Mouse (Mus musculus): ENCODE results near the gene Actr10. TPM values are rescaled to one million over a fixed set of nuclear protein-coding genes. Genes with fewer than 3 reads are reported as not detected.

Actr10 gene
- total and polyA plus RNA-seq, 3 experiments: 60.2 to 168 (median 135) TPM

GRCm38 (mm10) chr12:70914387-70914786 lies 23.3 kb upstream of the Actr10 start:
- Histone ChIP-seq H3K27me3 (replicated peaks) (no peaks in the 10 kb centered on the region), H3K79me2 (replicated peaks; ENCODE audit: control insufficient read depth, extremely low read depth, insufficient read depth, poor library complexity, severe bottlenecking) (no peaks in the 10 kb centered on the region), H3K27ac (ENCODE audit: insufficient read depth, low read depth) (no peak overlapping the region), H3K4me3 (replicated peaks in 1 of 3; ENCODE audit: low read depth in 2 of 3, low read length in 2 of 3, poor library complexity in 1 of 3) (no peak overlapping the region), H3K9me3 (replicated peaks; ENCODE audit: low read length) (peaks cover 7% of the 10 kb centered on the region), H3K36me3 (replicated peaks in 1 of 2; ENCODE audit: control insufficient read depth in 1 of 2, insufficient read depth in 1 of 2, low read length in 1 of 2) (no peaks in the 10 kb centered on the region), H3K4me2 (ENCODE audit: insufficient read depth, low read depth, poor library complexity, severe bottlenecking) (no peak overlapping the region), H3K4me1 (ENCODE audit: control insufficient read depth in 1 of 2, insufficient read depth in 2 of 2) (peaks cover 6 to 31% of the 10 kb centered on the region in 2 experiments), H3K9ac (ENCODE audit: insufficient read depth, low read depth) (no peak overlapping the region)
- in situ Hi-C loops (cut with MboI; ENCODE audit: low pct_ligation_motif_present, low pct_unique_long_range_greater_than_20kb, low sequenced_read_pairs) (loop anchor here (10.0 to 25.0 kb wide), 2 partner anchors 420 to 677 kb away; partner anchors contain the start of gene Pygl), dilution Hi-C loops (cut with MboI; ENCODE audit: extremely low pct_ligation_motif_present, extremely low pct_unique_long_range_greater_than_20kb, low sequenced_read_pairs) (no loop called here)
- TF ChIP-seq KAT2A (IDR thresholded peaks at IDR 0.05; ENCODE audit: insufficient replicate concordance, low read length) (no peak), MAFK (IDR thresholded peaks at IDR 0.05; ENCODE audit: insufficient replicate concordance, low read length) (no peak), RAD21 (IDR thresholded peaks at IDR 0.05; ENCODE audit: low read depth, low read length) (peak; percentile 72), MXI1 (IDR thresholded peaks at IDR 0.05; ENCODE audit: low read depth, low read length) (no peak), E2F4 (IDR thresholded peaks at IDR 0.05; ENCODE audit: insufficient replicate concordance, low read depth, low read length) (no peak), TBP (conservative IDR thresholded peaks at IDR 0.05; ENCODE audit: low read depth, low read length) (no peak), BHLHE40 (IDR thresholded peaks at IDR 0.05; ENCODE audit: low read depth, low read length) (no peak), JUND (conservative IDR thresholded peaks at IDR 0.05; ENCODE audit: low read depth, low read length) (no peak), SMC3 (IDR thresholded peaks at IDR 0.05; ENCODE audit: low read depth, low read length) (peak; percentile 47), CTCF (conservative IDR thresholded peaks at IDR 0.05 in 1 of 2, IDR thresholded peaks at IDR 0.05 in 1 of 2; ENCODE audit: low read depth in 2 of 2, low read length in 2 of 2) (peak; percentile 47 to 78; a peak in 3 of 4 replicates), HCFC1 (IDR thresholded peaks at IDR 0.05; ENCODE audit: low read depth, low read length) (no peak), USF2 (conservative IDR thresholded peaks at IDR 0.05; ENCODE audit: low read depth, low read length) (no peak), MYC (IDR thresholded peaks at IDR 0.05; ENCODE audit: low read depth, low read length) (no peak), MAX (IDR thresholded peaks at IDR 0.05; ENCODE audit: low read length) (no peak), ETS1 (conservative IDR thresholded peaks at IDR 0.05; ENCODE audit: low read depth, low read length) (no peak), RCOR1 (conservative IDR thresholded peaks at IDR 0.05; ENCODE audit: low read depth, low read length) (no peak), POLR2AphosphoS2 (IDR thresholded peaks at IDR 0.05; ENCODE audit: low read depth, low read length) (no peak), ZNF384 (IDR thresholded peaks at IDR 0.05; ENCODE audit: low read depth, low read length) (no peak), CHD2 (IDR thresholded peaks at IDR 0.05; ENCODE audit: low read length) (no peak), ZC3H11A (IDR thresholded peaks at IDR 0.05; ENCODE audit: low read depth, low read length) (no peak), NELFE (IDR thresholded peaks at IDR 0.05; ENCODE audit: low read depth, low read length) (no peak), USF1 (IDR thresholded peaks at IDR 0.05; ENCODE audit: low read depth, low read length) (no peak), SIN3A (IDR thresholded peaks at IDR 0.05; ENCODE audit: low read length) (no peak), MAZ (IDR thresholded peaks at IDR 0.05; ENCODE audit: low read depth, low read length) (no peak), IRF4 (IDR thresholded peaks at IDR 0.05; ENCODE audit: low read depth, low read length) (no peak), ELF1 (IDR thresholded peaks at IDR 0.05; ENCODE audit: low read depth, low read length) (no peak)
- peak; percentile 70 for DNase-seq (ENCODE audit: extremely low read depth)
